Mouse (Mus musculus) gastrocnemius, postnatal 4 days (tissue): ENCODE data around the gene Foxe1. TPM values are rescaled to one million over a fixed set of nuclear protein-coding genes. Genes with fewer than 3 reads are reported as not detected.

Experiments
- DNase-seq, 2 experiments: peaks; one replicate each; pipeline ENCODE4 v3.0.0; 2021 to 2022; ENCODE audit warnings: low spot score in 2 of 2, mixed read lengths in 2 of 2
- total RNA-seq, 2 experiments: library from RNA; stranded (reverse); gene quantifications; 2 replicates each; pipeline ENCODE4 v1.2.3; 2021

The Foxe1 gene
- total RNA-seq, 2 experiments from 2014 or later: not detected

GRCm38 (mm10) chr4:46347141-46347540, 3.7 kb downstream of the Foxe1 start:
- no peak for DNase-seq

GRCm38 (mm10) chr4:46347580-46348515, 4.4 kb downstream of the Foxe1 start:
- no peak for DNase-seq

GRCm38 (mm10) chr4:46348897-46349296, 5.5 kb downstream of the Foxe1 start:
- no peak for DNase-seq

- no peak for DNase-seq
These were observed 6.1 kb downstream of the Foxe1 start for GRCm38 (mm10) chr4:46349530-46349929.

DNA sequence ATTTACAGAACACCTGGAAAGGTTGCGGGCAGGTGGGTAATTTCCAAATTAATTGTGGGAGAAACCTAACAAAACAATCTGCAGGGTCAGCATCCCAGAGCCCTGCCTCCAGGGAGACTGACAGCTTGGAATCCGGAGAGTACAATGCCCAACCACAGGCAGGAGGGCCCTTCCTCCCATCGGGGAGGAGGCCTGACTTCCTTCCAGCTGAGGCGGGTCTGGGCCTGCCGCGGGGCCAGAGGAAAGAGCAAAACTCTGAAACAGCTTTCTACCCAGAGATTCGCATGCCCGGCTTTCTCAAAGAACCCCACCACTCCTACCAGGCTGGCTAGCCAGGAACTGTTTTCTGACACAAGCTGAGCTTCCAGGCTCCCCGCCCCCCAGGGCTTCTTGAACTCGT, 9.6 kb downstream of the Foxe1 start:
- no peak for DNase-seq

- DNase-seq: peak; percentile 60 to 65
These were observed 13.1 kb downstream of the Foxe1 start for GRCm38 (mm10) chr4:46356351-46357133.

DNA sequence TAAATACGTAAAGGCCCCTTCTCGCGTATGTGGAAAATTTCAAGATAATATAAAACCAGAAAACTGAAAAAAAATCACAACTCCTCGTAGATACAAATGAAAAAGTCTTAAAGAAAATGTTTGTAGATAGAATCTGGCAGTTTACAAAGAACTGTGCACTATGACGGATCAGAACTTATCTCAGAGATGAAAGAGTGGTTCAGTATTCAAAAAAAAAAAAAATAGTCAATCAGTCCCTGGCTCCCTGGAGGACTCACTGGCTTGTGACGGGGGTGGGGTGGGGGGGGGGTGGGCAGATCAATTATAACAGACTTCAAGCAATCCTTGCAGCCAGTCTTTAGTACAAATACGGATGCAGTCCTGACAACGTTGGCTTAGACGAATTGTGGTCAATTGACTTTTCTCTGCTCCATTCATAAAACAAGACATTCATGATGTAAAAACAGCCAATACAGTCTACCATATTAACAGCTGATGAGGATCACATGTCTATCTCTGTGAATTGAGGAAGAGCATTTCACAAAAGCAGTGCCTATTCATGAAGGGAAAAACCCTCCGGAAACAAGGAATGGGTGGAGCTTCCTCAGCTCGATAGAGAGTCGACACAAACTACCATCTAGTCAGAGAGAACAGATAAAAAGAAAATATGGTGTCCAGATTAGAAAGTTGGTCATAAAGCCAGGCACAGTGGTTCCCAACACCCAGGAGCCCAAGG, 16.3 kb downstream of the Foxe1 start:
- no peak for DNase-seq

DNA sequence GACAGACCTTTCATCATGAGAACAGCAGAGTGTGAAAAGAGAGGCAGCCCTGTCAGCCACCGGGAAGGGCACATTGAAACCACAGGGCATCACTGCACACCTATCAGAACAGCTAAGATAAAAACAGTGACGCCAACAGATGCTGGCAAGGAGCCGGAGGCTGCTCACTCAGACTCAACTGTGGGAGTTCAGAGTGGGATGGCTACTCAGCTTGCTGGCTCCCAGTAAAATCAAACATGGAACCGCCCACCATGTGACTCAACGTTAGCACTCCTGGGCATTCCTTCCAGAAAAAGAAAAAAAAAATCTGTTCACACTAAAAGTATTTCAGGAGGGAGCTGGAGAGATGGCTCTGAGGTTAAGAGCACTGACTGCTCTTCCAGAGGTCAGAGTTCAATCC, 17.8 kb downstream of the Foxe1 start:
- DNase-seq: no peak

DNA sequence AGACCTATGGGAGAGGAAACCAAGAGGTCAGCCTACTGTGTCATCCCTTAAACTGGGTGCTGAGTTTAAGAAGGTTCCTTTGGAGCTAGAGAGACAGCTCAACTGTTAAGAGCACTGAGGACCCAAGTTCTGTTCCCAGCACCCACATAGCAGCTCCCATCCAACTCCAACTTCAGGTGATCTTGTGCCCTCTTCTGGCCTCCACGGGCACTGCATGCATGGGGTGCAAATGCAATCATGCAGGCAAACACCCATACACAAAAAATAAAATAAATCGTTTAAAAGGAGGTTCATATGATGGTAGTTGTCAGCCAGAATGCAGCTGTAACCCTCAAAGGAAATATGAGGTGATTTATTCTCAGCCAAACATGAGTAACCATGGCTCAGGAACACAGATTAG, 21.0 kb downstream of the Foxe1 start:
- DNase-seq: no peak

DNA sequence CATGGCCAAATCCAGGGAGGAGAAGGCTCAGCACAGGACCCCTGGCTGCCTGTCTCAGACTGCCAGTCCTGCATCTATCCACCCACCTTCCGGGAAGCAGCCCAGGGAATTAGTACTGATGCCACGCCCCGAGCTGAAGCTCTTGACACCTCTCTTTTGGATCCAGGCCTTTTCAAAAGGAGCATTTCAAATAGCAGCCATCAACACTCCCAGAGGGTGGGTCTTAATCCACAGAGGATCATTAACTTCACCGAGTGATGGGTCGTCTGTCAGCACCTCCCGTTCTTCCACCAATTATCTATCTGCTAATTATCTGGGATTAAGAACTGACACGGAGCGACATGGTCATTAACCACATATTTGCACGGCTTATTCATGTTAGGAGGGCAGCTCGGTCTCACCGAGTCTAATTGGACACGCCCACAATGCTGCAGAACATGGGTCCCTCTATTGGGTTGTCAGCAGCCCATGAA, 24.1 kb downstream of the Foxe1 start:
- no peak for DNase-seq

GRCm38 (mm10) chr4:46369070-46369469, 25.7 kb downstream of the Foxe1 start:
- no peak for DNase-seq

- DNase-seq: no peak
These were observed 27.0 kb downstream of the Foxe1 start for GRCm38 (mm10) chr4:46370406-46370805.

- peak; percentile 61 to 79 for DNase-seq
These were observed 27.6 kb downstream of the Foxe1 start for GRCm38 (mm10) chr4:46371030-46371429.

GRCm38 (mm10) chr4:46374455-46374854, 31.0 kb downstream of the Foxe1 start:
- no peak for DNase-seq

GRCm38 (mm10) chr4:46374869-46375368, 31.5 kb downstream of the Foxe1 start:
- DNase-seq: peak; percentile 60 to 82

DNA sequence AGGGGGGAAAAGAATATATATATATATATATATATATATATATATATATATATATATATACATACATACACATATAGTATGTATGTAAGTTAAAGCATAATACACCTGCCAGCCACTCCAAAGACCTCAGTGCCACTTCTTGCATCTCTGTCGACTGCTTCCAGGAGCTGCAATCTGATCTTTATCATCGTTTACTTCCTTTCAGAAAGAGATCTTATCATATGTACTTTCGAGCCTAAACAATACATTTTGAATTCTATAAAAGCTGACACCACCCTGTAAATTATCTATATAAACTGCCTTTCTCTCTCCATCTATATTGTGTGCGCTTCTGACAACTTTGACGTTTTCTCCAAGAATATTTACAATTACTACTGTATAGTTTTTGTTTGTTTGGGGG, 45.1 kb downstream of the Foxe1 start:
- no peak for DNase-seq

DNA sequence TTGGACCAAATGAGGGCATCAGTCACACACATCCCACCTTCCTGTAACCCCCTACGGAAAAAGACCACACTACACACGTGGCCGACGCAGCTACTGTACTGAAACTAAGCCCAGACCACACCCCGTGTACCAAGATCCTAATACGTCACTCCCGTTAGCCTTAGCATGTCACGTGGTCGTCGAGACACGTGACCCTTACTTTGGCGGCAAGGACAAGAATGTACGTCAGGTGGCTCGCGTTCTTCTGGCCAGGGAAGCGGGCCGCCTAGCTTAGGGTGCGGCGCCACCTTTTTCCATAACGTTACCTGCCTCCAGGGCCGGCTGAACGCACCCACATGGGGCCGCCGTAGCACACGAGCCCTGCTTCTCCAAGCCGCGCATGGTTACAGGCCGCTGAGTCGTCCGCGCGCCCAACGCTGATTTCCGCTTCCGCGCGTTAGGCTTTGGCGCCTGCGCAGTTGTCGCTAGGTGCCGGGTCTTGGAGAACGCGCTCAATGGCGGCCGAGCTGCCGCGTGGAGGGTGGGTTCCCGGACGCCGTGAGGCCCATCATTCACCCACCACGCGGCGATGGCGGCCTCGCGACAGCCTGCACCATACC, 45.7 kb downstream of the Foxe1 start, which contains the start of gene Trmo:
Gene Trmo (minus strand): TSS at position 425 of the 599 bp plus-strand sequence.
- peak; percentile 88 to 95 for DNase-seq

- DNase-seq: peak in 1 of 2 experiments; percentile 30
These were observed 46.4 kb downstream of the Foxe1 start for GRCm38 (mm10) chr4:46389612-46390341.

DNA sequence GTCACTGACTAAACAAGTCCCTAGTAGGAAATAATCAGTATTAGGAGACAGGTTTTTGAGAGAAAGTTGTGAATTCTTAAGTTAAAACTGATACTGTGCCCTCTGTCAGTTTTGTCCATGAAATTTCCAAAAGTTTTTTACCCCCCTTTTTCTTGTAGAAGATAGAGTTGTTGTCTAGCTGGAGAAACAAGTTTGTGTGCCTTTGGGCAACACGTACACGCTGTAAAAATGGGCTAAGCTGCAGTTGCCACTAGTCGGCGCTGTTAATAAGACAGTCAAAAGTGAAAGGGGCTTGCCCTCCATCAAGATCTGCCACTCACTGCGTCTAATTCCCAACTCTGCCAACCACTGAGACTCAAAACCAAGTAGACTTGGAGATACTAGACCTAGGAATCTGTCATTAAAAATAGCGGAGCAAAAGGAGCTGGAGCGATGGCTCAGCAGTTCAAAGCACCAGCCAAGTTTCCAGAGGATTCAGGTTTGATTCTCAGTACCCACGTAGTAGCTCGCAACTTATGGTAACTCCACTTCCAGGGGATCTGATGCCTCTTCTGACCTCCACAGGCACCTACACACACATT, 47.1 kb downstream of the Foxe1 start:
- DNase-seq: peak; percentile 39 to 73

DNA sequence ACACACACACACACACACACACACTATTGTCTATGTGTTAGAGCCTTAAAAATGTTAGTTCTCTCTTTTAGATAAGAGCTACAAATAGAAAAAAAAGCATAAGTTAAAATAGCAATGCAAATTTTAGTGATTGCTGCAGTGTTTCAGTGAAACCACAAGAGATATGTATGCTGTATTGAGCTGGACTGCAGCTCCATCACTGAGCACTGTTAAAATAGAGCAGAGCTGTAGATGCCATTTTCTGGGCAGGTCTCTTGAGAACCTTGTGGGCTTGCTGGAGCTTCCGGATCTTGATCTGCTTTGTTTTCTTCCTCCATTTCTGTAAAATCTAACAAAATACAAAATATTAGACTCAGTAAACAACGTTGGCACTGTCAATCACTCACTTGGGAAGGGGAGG, 51.0 kb downstream of the Foxe1 start:
- DNase-seq: no peak
